Mouse (Mus musculus): ENCODE results near the gene Tiam1.

Tiam1 gene

DNA sequence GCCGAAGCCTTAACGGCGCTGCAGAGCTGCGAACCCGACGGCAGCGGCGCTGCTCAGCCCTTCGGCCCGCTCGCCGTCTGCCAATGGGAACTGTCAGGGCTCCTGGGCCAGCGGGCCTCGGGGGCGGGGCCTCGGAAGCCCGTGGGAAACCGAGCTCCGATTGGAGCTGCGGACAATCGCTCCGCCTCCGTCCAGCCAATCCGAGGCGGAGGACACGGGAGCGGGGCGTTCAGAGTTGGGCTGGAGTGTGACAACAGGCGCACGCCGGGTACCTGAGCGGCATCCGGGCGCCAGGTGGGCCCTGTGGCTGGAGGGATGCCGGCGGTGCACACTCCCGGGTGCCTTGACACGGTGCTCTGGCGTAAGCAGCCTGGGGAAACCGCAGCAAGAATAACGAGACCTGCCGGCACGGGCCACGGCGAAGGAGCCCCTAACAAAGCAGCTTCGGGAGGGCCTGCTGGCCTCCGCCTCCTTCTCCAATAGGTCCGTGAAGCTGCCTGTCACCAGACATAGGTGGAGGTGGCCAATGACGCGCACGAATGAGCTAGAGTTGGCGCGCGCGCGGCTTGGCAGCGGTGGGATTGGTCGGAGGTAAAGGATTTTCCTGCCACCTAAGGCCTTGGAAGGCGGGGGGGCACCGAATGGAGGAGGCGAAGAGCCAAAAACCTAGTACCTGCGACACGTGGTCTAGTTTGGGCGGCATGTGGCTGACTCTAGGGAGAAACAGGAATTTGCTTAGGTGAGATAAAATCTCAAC lies at the start of gene Tiam1:
Tiam1 (minus strand) TSS at position 10 of the 757 bp plus-strand sequence.
- DNase-seq (ENCODE audit: low read depth, low spot score) = peak; percentile 94

DNA sequence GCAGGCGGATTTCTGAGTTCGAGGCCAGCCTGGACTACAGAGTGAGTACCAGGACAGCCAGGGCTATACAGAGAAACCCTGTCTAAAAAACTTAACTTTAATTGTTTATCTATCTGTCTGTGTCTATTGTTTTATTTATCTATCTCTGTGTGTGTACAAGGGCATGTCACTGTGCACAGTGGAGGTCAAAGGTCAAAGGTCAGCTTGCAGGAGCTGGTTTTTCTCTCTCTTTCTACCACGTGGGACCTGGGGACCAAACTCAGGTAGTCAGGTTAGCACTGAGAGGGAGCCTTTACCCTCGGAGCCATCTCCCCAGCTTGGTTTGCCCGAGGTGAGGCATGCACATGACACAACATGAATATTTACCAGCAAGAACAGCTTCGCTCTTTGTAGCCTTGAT lies 47.7 kb upstream of the Tiam1 start:
- no peak for DNase-seq (ENCODE audit: low read depth, low spot score)

DNA sequence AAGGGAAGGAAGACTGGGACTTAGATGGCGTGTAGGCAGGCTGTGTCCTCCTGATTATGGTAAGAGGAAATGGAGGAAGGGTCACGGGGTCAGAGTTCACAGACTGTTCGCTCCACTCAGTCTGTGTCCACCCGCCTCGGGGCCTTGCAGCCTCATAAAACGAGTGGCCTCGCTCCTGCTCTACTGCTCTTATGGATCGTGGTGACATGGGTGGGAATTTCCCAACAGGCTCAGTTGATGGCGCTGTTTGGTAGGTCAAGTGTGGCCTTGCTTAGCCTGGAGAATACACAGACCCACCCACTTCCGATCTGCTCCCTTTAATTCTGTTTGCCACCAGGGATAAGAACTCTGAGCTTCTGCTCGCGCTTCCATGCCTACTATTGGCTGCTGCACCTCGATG lies 43.9 kb upstream of the Tiam1 start:
- DNase-seq (ENCODE audit: low read depth, low spot score) = peak; percentile 22

GRCm38 (mm10) chr16:90185928-90186588 lies 42.5 kb upstream of the Tiam1 start:
- DNase-seq (ENCODE audit: low read depth, low spot score) = peak; percentile 44

DNA sequence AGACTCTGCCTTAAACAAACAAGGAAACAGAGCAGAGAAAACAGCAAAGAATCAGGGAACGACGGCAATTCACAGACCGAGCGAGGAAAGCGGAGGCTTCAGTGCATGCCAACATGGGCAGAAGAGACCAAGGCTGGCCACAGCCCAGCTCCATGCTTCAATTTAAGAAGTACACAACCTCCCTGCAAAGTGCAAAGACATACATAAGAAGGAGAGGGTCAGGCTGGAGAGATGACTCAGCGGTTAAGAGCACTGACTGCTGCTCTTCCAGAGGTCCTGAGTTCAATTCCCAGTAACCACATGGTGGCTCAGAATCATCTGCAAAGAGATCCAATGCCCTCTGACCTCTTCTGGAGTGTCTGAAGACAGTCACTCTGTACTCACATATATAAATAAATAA lies 40.6 kb upstream of the Tiam1 start:
- DNase-seq (ENCODE audit: low read depth, low spot score) = no peak

DNA sequence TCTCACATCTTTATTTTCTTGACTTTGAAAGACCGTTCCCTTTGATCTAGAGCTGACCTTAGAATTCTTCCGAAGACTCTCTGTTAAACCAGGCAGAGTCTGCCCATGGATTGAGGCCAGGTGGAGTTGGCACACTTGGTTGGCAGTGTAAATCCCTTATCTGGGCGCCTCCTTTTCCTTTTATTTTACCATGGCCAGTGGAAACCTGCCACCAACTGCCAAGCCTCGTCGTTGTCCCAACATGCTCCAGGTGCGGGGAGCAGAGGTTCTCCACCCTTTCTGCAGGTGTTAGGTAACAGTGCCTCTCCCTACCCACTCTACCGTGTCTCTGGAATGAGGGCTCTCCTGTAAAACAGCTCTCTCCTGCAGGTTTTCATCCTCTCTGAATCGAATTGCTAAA lies 38.1 kb upstream of the Tiam1 start:
- DNase-seq (ENCODE audit: low read depth, low spot score) = no peak

DNA sequence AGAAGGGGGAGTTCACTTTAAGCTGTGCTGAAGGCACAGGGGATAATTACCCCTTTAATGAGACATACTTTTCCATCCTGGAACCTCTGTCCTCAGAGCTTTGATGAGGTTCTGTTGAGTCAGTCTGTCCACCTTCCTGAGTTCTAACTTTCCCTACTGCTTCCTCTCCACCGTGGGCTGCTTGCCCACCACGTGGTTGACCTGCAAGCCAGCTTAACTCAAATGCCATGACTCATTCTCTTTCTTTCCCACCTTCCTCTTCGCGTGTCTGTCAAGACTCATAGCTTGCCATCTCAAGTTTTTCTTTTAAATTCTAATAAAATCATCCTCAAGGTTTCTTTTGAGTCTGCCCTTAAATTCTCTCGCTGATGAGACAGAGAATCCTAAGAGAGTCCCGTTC lies 37.4 kb upstream of the Tiam1 start:
- DNase-seq (ENCODE audit: low read depth, low spot score) = no peak

DNA sequence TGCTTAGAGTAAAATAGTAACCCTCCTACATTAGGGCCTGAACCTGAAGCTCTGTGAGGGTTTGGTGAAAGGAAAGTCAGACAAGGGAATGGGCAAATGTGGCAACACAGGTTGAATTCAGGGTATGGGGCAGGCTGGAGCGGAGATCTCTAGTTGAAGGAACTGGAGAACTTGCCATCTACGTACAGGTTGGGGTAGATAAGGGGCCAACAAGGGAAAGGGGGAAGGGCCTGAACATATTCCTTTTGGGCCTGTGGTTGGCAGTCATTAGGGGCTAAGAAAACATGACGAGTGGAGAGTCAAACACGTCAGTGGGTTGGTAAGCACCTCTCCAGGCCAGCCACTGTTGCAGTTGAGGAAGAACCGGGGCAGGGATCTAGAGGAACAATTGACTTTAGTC lies 36.3 kb upstream of the Tiam1 start:
- DNase-seq (ENCODE audit: low read depth, low spot score) = no peak

DNA sequence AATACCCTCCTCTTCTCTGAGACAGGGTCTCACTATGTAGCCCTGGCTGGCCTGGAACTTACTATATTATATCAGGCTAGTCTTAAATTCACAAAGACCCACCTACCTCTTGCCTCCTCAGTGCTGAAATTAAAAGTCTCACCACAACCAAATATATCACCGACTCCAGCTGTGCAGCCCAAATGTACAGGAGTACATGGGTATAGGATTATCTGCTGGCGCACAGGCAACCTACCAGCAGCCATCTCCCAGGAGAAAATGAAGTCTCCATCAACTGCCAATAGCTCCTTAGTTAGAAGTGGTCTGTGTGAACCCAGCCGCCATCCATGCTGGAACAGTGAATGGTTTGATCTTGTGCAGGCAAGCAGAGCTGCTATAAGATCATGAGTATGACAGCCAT lies 34.8 kb upstream of the Tiam1 start:
- no peak for DNase-seq (ENCODE audit: low read depth, low spot score)

GRCm38 (mm10) chr16:90177425-90177824 lies 33.9 kb upstream of the Tiam1 start:
- no peak for DNase-seq (ENCODE audit: low read depth, low spot score)

DNA sequence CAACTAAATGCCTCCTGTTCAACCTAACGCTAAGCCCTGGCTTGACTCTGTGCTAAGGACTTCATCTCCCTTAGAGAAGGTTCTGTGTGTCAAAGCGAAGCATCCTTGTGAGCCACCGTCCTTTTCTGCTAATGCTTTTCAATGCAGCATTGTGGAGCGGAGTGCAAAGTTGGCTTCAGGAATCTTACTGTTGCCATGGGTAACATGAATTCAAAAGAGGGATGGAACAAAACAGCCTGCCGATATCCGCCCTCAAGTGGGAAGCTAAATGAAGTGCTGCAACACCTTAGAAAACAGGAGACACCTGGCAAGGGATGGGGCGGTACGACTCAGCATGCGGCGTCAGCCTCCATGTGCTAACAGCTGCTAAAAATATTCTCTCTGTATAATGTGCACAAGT lies 32.9 kb upstream of the Tiam1 start:
- DNase-seq (ENCODE audit: low read depth, low spot score) = no peak

DNA sequence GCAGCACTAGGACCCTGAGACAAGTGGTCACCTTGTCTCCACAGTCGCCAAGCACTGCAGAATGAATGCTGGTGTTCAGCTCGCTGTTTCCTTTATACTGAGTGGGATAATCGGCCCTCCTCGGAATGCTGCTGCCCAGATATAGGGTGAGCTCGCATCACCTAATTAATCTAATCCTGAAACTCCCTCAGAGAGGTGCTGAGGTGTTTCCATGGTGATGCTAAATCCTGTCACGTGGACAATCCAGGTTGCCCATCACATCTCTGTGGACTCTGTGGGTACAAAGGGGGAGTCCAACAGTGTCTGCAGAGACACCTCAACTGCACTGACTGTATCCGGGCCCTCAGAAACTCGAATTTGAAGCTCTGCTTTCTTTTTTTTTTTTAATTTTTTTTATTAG lies 27.8 kb upstream of the Tiam1 start:
- DNase-seq (ENCODE audit: low read depth, low spot score) = no peak

DNA sequence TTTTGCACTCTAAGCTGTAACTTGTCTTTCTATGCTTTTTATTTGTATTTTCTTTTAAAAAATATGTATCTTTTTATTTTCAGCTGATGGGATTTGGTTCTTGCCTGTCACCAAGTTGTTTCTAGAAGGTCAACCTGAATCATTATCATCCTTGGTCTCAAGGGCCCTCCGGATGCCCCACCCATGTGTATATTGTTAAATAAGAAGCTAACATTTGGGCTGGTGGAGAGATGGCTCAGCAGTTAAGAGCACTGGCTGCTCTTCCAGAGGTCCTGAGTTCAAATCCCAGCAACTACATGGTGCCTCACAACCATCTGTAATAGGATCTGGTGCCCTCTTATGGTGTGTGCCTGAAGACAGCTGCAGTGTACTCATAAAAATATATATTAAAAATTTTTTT lies 27.1 kb upstream of the Tiam1 start:
- DNase-seq (ENCODE audit: low read depth, low spot score) = no peak

DNA sequence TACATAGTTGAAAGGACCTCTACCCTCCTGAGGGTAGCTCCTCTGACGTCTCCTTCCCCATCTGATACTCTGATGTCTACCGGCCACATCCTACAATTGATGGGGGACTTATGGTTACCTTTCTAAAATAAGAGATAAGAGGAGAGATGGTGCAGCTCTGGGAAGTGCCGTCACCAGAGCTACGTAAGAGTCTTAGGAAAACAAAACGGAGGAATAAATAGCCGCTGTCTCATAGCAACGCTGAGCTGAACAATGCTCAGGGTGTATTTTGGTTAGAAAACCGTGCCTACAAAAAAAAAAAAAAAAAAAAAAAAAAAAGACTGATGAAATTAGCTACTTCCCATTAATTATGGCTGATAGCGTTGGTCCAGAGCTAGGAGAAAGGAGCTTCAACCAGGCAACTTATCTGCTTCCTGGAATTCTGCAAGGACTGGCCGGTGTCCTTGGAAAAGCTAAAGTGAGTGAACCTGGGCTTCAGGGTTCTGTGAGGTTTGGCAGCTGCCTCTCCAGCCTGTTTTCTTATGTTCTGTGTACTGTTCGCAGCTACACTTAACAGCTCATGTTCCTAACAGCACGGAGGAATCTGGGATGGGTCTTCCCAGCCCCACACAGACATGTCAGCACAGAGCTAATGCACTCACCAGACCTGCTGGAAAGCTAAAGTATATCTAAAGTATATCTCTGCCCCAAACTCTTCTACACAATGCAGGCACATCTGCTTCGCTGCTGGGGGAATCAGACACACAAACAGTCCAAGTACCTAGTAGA lies 26.5 kb upstream of the Tiam1 start:
- no peak for DNase-seq (ENCODE audit: low read depth, low spot score)

DNA sequence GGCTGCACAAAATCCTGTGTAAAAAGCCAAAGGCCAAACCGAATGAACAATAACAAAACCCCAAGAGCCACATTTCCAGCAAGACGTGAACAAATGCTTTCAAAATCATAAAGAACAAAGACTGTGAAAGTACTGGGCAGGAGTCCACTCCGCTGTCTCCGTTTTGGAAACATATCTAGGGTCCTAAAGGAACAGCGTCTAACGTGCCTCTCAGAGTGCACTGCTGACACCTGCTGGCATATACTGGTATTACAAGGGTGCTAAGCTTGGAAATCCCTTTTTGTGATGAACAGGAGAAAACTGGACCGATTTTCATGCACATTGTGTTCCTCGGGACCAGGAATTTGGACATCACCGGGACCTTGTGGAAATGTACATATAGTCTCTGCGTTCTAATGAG lies 24.1 kb upstream of the Tiam1 start:
- DNase-seq (ENCODE audit: low read depth, low spot score) = peak; percentile 53

- no peak for DNase-seq (ENCODE audit: low read depth, low spot score)
Observed at GRCm38 (mm10) chr16:90165435-90165834, 21.9 kb upstream of the Tiam1 start.

- no peak for DNase-seq (ENCODE audit: low read depth, low spot score)
Observed at GRCm38 (mm10) chr16:90164942-90165341, 21.4 kb upstream of the Tiam1 start.

- no peak for DNase-seq (ENCODE audit: low read depth, low spot score)
Observed at GRCm38 (mm10) chr16:90155080-90155479, 11.5 kb upstream of the Tiam1 start.

DNA sequence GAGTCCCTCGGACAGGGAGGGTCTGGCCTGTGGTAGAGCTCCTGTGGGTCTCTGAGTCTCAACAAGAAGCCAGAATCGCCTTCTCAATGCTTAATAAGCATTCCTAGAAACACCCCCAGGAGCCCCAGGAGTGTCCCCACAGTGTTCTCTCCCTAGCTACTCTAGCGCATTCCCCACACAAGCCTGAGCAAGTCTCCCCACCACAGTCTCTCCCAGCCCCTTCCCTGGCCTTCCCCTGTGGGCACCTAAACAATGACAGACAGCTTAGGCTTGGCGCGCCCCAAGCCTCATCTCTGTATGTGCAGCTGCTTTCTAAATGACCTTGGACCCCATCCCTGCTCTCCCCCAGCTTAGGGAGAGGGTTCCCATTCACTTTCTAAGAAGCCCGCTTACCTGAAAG lies 7.3 kb upstream of the Tiam1 start:
- DNase-seq (ENCODE audit: low read depth, low spot score) = no peak

- DNase-seq (ENCODE audit: low read depth, low spot score) = no peak
Observed at GRCm38 (mm10) chr16:90150126-90150525, 6.6 kb upstream of the Tiam1 start.

- no peak for DNase-seq (ENCODE audit: low read depth, low spot score)
Observed at GRCm38 (mm10) chr16:90149335-90149734, 5.8 kb upstream of the Tiam1 start.

- no peak for DNase-seq (ENCODE audit: low read depth, low spot score)
Observed at GRCm38 (mm10) chr16:90145244-90145643, 1.7 kb upstream of the Tiam1 start.

- no peak for DNase-seq (ENCODE audit: low read depth, low spot score)
Observed at GRCm38 (mm10) chr16:90144541-90144940, 972 bp upstream of the Tiam1 start.
